Mouse (Mus musculus) gastrocnemius, adult 2 months (tissue): ENCODE measurements around the gene Ppara. TPM values are rescaled to one million over a fixed set of nuclear protein-coding genes. Genes with fewer than 3 reads are reported as not detected.
A peak's percentile ranks its signal among the peaks of the same experiment; 100 is the strongest.

Experiments
- DNase-seq: peaks from one replicate; pipeline ENCODE4 v3.0.0; 2022
- H3K27ac ChIP-seq: fragments of 200-600 bp; 2 replicates; pipeline ENCODE4 v1.8.1; 2022; ENCODE audit warnings: mild to moderate bottlenecking
- H3K4me3 ChIP-seq: fragments of 200-600 bp; 2 replicates; pipeline ENCODE4 v1.8.1; 2022; ENCODE audit warnings: mild to moderate bottlenecking, moderate library complexity
- CTCF ChIP-seq: fragments of 200-600 bp; IDR thresholded peaks from 2 replicates; pipeline ENCODE4 v1.8.1; 2022; ENCODE audit warnings: antibody characterized with exemption, mild to moderate bottlenecking, moderate library complexity
- intact Hi-C: fragments of 180-260 bp; cut with DNase I; formaldehyde crosslinking; loops from one replicate; pipeline ENCODE4 v1.15.1; 2025
- total RNA-seq, 2 experiments: library from RNA; stranded (reverse); gene quantifications; 2 replicates each; pipeline ENCODE4 v1.2.3; 2021

Ppara gene
- total RNA-seq, 2 experiments from 2014 or later = 15.4 to 47.2 TPM

DNA sequence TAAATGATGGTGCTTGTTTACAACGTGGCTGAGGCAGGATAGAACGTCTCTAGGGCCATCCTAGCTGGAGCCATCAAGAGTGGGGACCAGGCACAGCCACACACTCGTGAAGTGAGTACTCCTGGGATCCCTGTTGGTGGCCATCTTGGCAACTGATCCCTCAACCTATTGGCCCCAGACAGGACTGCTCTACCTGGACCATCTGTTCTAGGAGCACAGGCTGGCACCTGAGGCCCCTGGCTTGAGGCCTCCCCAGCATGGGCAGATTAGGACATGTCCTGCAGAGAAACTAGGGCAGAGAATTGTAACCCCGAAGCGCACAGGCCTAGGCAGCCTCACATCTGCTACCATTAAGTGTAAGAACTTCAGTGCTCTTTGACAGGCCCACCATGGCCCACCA lies 35.3 kb upstream of the Ppara start:
- H3K27ac ChIP-seq = peak overlapping the region; percentile 84
- TF ChIP-seq CTCF = no peak

DNA sequence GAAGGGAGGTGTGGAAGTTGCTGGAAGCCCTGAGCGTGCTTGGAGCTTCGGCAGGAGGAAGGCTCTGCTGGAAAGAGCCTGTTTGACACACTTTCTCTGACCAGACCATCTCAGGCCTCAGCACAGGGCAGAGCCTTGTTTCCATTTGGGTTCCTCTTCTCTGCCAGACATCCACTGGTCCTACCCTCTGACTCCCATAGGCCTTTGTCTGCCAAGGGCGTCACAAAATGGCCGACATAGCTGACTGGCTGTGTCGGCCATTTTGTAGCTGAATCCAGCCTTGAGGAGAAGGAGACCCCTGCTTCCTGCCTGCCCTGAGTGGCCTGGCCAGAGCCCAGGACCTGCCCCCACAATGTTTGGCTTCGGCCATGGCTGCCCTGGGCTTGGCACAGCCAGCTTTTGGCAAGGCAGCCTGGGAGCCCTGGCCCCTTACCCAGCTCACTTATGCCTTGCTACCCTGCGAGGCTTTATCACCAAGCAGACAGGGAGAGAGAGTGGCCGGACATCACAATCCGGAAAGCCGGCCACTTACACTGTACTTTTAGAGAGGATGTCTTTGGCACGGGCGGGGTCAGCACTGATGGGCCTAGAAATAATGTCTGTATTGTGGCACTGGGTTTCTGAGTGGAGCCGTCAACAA lies 34.8 kb upstream of the Ppara start:
- peak; percentile 40 for DNase-seq
- Histone ChIP-seq H3K27ac (peak overlapping the region; percentile 84), H3K4me3 (peak overlapping the region; percentile 38)
- no peak for TF ChIP-seq CTCF
- intact Hi-C loops = no loop called here

More for the DNA sequence above, 35.3 kb upstream of the Ppara start:
- DNase-seq = peak; percentile 16
- intact Hi-C loops = no loop called here
- H3K4me3 ChIP-seq = no peak overlapping the region

DNA sequence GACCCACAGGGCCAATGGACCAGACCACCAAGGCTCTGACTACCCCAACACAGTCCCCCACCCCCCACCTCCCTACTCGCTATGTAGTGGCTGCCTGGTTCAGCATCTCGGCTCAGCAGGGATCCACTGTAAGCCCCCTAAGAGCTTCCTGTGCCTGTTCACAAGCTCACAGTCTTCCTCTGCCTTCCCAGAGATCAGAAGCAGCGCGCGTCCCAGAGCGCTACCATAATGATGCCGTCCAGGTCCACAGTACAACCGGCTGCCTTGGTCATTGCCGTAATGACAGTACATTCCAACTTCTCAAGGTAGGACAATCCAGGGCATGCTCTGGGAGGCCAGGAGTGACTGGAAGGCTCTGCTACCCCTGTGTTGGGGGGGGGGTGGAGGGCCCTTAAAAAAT lies 34.1 kb upstream of the Ppara start:
- TF ChIP-seq CTCF = no peak
- peak overlapping the region; percentile 84 for H3K27ac ChIP-seq
- intact Hi-C loops = no loop called here
- peak; percentile 13 for DNase-seq
- H3K4me3 ChIP-seq = peak overlapping the region; percentile 38

DNA sequence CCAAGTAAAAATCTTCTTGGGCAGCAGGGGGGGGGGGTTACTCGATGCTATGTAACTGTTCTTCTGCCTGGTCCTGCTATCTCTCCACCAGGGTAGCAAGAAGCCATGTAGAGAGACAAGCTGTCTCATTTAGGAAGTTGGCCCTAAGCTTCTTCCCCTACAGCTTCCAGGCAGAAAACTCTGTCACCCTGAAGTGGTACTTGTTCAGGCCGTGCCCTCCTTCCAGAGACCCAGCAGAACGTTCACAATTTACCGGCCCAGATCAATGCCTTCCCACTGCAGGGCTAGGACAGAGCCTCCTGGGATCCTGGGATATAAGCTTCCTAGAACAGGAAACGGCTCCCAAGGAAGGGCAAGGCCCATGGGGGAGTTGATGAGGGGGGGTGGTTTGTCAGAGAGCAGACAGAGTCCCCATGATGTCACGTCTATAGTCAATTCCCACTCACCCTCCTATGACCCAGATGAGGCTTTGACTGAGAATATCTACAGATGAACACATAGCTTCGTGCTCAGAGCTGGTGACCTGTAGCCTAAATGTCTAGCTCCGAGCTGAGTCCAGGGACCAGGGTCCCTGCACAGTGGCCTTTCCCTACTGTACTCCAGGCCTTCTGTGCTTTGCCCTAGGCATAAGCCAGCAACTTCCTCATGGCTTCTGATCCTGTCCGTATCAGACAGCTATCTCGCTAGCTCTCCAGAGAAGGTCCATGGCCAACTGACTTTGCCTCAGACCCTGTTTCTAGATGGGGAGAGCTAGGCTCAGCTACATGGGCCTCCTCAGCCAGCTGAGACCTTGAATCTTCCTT lies 33.5 kb upstream of the Ppara start:
- Histone ChIP-seq H3K27ac (peak overlapping the region; percentile 84), H3K4me3 (peak overlapping the region; percentile 3; the same call in 1 of the 2 replicates)
- peak; percentile 22 for DNase-seq
- intact Hi-C loops = no loop called here
- no peak for TF ChIP-seq CTCF

GRCm38 (mm10) chr15:85702411-85702951 lies 32.3 kb upstream of the Ppara start:
- intact Hi-C loops = loop anchor here (2.0 kb wide), 1 partner anchor 14 kb away; no protein-coding TSS in a partner anchor
- Histone ChIP-seq H3K27ac (peak overlapping the region; percentile 84), H3K4me3 (peak overlapping the region; percentile 48)
- TF ChIP-seq CTCF = no peak
- peak; percentile 86 for DNase-seq

DNA sequence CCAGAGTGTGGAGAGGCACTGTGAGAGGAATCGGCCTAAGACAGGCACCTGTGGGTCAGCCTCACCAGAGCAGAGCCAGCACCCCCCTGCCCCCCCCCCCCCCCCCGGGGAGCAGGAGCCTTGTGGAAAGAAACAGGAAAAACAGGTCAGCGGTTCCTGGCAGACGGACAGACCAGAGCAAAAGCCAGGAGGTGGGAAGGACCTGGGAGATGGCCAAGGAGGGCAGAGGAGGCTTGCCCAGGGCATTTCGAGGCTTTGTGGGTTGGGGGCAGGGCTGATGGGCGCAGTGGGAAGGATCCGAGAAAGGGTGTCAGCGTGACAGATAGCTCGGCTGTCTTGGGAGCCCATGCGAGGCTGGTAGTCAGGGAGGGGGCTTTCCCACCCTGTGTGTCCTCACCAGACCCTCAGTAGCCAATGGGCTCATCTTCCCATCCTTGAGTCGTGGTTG lies 31.6 kb upstream of the Ppara start:
- H3K4me3 ChIP-seq = peak overlapping the region; percentile 48
- TF ChIP-seq CTCF = no peak
- intact Hi-C loops = loop anchor here (2.0 kb wide), 1 partner anchor 14 kb away; no protein-coding TSS in a partner anchor
- H3K27ac ChIP-seq = peak overlapping the region; percentile 84
- DNase-seq = peak; percentile 67

DNA sequence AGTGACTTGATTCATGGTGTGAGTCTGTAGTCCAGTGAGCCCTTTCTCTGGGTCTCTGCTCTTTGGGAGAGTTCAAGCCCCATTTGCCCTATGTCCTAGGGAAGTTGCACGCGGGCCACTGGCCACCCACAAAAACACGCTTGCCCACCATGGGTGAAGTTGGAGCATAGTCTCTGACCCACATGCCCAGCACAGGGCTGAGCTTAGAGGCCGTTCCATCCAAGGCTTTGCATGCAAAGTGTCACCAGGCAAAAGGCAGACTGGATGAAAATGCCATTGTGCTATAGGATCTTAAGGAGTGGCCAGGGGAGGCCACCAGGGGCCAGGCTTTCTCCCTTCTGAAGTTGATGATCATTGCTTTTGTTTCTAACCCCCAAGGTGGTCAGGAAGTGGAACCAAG lies 30.9 kb upstream of the Ppara start:
- TF ChIP-seq CTCF = no peak
- intact Hi-C loops = loop anchor here (2.0 kb wide), 1 partner anchor 15 kb away; no protein-coding TSS in a partner anchor
- no peak for DNase-seq
- no peak overlapping the region for H3K4me3 ChIP-seq
- peak overlapping the region; percentile 84 for H3K27ac ChIP-seq

DNA sequence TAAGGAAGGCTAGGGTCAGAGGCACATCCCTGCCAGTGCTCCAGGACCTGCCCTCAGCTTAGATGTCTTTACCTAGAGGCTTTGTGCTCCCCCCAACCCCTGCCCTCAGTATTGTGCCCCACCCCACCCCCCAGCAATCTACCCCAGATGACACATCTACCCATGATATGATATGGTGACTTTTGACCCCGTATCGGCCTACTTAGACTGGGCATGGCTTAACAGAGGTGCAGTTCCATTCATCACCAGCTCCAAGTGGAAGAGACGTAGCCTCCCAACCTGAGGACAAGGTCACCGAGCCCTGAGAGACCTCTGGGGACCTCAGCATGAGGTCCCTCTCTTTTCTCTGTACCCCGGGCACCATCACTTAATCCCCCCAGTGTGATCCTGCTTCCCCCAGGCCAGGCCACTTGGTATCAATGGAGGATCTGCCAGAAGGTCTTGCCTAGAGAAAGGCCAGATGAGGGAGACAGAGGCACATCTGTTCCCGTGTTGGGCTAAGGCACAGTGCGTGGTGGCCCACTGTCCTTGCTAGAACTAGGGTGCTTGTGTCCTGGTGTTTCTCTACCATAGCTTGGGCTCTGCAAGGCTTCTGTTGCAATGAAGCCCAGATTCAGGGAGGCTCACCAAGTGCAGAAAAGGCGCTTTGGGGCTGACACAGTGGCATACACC lies 30.3 kb upstream of the Ppara start:
- TF ChIP-seq CTCF = no peak
- DNase-seq = no peak
- intact Hi-C loops = loop anchor here (5.0 kb wide), 1 partner anchor 32 kb away; no protein-coding TSS in a partner anchor
- H3K4me3 ChIP-seq = no peak overlapping the region
- peak overlapping the region; percentile 84 for H3K27ac ChIP-seq

DNA sequence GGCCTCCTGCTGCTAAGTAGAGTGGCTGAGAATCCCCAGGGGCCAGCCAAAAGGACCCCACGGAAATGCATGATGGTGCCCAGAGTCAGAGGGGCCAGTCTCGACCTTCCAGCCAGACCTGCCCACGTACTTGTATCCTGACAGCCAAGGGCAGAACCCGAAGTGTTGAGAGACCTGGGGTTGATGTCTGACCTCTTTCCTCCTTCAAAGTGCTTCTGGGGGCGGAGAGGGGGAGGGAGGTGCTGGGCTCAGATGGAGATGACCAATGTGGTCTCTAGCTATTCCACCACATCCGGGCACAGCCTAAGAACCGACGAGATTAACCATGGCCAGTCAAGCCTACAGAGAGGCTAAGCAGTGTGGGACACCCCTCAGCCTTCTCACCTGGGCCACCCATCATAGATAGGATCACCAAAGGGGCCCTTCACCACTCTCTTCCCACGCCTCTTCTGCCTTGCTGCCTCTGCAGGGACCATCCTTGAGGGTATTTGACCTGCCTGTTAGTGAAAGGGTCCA lies 29.7 kb upstream of the Ppara start:
- intact Hi-C loops = loop anchor here (5.0 kb wide), 1 partner anchor 33 kb away; no protein-coding TSS in a partner anchor
- peak overlapping the region; percentile 36 for H3K4me3 ChIP-seq
- no peak for TF ChIP-seq CTCF
- no peak for DNase-seq
- H3K27ac ChIP-seq = peak overlapping the region; percentile 84

DNA sequence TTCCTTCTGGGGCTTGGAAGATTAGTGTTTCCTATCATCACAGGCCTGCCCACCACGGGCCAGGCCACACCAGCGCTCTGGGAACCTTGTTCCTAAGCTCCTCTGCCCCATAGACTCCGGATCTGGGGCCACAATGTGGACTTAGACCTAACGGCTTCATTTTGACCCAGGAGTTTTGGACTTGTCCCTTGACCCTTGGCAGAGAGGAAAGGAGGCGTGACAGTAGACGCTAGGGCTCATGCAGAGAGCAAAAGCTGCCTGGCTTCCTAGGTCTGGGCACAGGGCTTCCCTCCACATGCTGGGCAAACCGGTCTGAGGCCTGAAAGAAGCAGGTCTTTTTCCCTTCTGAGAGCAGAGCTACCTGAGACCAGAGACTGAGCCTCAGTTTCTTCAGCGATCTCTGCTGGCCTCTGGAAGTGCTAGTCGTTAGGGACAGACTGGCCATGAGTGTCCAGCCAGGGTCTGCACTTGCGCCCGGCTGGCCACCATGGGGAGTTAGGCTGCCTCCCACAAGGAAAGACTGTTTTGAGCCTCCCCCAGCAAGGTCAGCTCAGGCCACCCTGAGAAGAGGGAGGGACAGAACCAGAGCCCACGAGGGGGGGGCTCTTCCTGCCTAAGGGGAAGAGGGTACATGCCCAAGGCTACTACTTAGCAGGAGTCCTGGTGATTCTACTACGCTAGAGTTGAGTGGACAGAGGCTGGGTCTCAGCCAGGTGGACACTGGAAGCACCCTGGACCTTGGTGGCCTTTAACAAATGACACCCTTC lies 29.0 kb upstream of the Ppara start:
- intact Hi-C loops = loop anchor here (5.0 kb wide), 1 partner anchor 33 kb away; no protein-coding TSS in a partner anchor
- Histone ChIP-seq H3K27ac (peak overlapping the region; percentile 84), H3K4me3 (peak overlapping the region; percentile 36)
- peak; percentile 64 for DNase-seq
- TF ChIP-seq CTCF = no peak

DNA sequence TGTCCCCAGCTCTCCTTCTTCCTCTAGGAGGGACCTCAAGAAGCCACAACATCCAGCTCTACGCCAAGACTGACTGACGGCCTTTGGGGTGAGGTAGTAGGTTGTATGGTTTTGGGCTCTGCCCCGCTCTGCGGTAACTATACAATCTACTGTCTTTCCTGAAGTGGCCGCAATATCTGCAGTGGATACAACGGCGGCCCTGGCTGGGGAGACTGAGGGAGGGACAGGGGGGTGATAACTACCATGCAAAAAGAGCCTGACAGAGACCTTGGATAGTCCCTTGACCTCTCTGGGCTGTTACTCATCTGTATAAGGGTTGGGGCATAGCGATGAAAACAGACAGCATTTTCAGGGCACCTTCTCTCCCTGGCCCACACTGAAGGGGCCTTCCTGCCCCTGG lies 28.3 kb upstream of the Ppara start:
- DNase-seq = no peak
- intact Hi-C loops = loop anchor here (5.0 kb wide), 1 partner anchor 34 kb away; no protein-coding TSS in a partner anchor
- peak overlapping the region; percentile 84 for H3K27ac ChIP-seq
- no peak for TF ChIP-seq CTCF
- no peak overlapping the region; the same call in 1 of the 2 replicates for H3K4me3 ChIP-seq
